Mouse (Mus musculus) liver, adult 2 months (tissue): ENCODE data around the gene Krt16.
"Not testable (repeated sequence)": the region's sequence is repeated elsewhere in the genome, so short reads cannot be mapped to it uniquely, and the experiment has no call there.

ENCODE experiments used
- CTCF ChIP-seq: fragments of 200-500 bp; IDR thresholded peaks from 2 replicates; pipeline ENCODE4 v1.5.1; 2011; ENCODE audit warnings: low read depth, low read length, control low read depth
- POLR2A ChIP-seq: fragments of 200-500 bp; IDR thresholded peaks from 2 replicates; pipeline ENCODE4 v1.6.1; 2011; ENCODE audit warnings: low read length, control low read depth; ENCODE audit not compliant: insufficient read depth; ENCODE audit errors: extremely low read depth

DNA sequence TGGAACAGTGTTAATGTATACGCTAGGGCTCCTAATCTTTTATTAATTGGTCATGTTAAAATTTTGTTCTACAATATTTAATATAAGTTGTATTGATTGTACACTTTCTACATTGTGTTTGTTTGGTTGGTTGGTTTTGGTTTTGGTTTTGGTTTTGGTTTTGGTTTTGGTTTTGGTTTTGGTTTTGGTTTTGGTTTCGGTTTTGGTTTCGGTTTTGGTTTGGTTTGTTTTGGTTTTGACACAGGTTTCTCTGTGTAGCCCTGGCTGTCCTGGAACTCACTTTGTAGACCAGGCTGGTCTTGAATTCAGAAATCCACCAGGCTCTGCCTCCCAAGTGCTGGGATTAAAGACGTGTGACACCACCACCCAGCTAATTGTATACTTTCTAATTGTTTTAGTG is 8.4 kb downstream of the Krt16 start:
- not testable (repeated sequence) for TF ChIP-seq CTCF, POLR2A
